Mouse (Mus musculus) gastrocnemius, postnatal 4 days (tissue): ENCODE data around the gene Tigd3. TPM values are rescaled to one million over a fixed set of nuclear protein-coding genes. Genes with fewer than 3 reads are reported as not detected.

Experiments
- DNase-seq, 2 experiments: peaks; one replicate each; pipeline ENCODE4 v3.0.0; 2021 to 2022; ENCODE audit warnings: low spot score in 2 of 2, mixed read lengths in 2 of 2
- total RNA-seq, 2 experiments: library from RNA; stranded (reverse); gene quantifications; 2 replicates each; pipeline ENCODE4 v1.2.3; 2021

The Tigd3 gene
- total RNA-seq, 2 experiments from 2014 or later, result 1.5 to 2.6 TPM

DNA sequence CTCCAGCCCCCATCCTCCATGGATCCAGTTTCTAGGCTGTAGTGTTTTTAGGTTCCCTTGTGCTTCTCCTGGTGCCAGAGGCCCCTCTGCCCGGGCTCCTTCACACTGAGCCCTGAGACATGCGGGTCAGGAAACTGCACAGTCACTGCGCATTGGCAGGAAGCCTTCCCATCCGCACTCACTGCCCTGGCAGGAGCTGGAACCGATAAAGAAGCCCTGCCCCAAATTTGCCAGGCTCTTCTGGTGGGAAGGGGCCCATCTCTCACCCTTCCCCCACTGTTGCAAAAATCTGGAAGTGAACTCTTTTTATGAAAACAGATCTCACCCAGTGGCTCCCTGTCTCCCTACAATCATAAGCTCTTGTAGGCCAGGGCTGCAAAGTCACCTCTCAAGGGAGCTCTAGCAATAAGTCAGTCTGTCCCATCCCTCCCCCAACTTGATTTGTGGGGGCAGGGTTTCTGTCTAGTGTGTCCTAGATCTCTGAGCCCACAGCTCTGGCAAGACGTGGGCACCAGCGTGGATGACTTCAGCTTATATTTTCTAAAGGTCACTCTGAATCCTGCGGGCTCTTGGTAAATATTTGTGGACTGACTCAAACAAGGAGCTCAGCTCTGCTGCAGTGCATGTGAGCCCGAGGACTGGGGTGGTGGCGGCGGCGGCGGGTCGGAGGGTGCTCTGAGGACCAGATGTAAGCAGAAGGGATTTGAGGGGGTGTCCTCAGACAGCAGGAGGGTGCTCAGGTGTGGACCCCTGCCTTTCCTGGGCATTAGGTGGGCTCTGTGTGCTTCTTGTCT, 45.7 kb downstream of the Tigd3 start:
- no peak for DNase-seq

GRCm38 (mm10) chr19:5847306-5847796, 46.6 kb downstream of the Tigd3 start:
- DNase-seq, result no peak

DNA sequence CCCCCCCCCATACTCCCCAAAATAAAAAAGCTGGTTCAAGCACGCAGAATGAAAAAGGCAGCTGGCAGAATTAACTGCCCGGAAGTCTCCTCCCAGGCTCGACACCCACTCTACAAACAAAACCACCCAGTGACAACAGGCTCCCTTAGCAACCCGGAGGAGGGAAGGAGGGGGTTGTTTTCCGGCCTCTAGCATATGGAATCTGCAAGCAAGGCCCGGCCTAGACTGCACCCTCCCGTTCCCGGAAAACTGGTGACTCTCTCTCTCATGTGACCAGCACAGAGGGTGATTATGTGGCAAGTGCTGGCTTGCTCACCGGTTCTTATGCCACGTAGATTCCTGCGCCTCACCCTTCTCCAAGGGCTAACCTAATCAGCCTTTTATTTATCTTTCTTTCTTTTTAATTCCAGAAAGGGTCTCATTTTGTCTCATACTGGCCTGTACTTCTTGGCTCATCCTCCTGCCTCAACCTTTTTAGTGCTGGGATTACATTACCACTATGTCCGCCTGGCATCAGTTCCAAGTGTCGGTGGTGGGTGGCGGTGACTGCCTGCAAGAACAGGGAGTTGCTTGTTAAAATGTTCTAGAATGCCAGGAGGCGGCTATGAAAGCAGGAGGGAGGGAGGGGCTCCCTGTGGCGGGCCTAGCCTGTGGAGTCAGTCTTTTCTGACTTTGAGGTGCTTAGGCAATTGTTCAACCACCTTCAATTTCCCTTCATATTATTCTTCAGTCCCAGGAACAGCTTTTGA, 47.2 kb downstream of the Tigd3 start:
- DNase-seq, result peak; percentile 57 to 82

DNA sequence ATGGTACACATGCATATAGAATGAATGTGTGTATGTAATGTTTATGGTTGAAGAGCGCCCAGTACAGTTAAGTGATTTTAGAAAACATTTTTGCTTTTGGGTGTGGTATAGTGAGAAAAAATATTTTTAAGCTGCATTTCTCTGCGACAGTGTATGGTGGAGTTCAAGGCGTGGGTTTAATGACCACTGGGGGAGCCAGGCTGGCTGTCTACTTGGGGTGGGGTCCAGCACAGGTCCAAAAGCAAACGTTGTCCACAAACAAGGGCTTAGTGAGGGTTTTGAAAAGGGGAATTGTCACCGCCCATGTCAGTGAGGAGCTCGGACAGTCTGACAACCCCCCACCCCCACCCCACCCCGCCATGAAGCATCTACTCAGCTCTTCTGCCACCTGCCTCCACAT, 47.8 kb downstream of the Tigd3 start:
- peak in 1 of 2 experiments; percentile 53 for DNase-seq

DNA sequence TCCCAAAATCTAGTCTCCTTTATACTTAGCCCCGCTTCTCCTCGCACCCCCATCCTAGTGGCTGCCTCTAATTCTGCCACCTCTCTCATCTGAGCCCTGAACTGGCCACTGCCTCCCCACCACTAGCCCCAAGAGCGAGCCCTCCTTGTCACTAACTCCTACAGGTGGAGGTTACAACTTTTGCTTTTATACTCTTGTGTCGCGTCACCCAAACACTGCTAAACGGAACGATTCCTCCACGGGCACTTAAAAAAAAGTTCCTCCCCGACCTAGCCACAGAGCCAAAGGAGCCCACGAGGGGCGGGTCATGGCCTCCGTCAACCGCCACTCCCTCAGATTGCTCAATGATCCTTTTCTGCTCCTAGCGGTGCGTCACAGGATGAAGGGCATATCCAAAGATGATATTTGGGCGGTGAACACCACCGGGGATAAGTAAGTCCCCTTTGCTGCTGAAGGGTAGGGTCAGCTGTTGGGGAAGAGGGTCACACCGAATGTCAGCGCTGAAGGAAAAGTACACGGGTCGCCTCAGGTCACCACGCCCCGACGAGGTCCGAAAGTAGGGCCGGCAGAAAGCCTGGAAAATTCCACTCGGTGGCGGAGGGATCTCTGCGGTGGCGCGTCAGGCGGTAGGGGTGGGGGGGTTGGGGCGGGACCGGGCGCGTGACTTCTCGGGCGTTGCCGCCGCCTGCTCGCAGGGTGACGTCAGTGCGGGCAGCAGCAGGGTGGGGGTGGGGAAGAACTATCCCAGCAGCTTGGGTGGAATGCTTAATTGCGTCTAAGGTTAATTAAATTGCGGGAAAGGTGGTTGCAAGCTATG, 48.4 kb downstream of the Tigd3 start:
- DNase-seq, result peak; percentile 94 to 97

DNA sequence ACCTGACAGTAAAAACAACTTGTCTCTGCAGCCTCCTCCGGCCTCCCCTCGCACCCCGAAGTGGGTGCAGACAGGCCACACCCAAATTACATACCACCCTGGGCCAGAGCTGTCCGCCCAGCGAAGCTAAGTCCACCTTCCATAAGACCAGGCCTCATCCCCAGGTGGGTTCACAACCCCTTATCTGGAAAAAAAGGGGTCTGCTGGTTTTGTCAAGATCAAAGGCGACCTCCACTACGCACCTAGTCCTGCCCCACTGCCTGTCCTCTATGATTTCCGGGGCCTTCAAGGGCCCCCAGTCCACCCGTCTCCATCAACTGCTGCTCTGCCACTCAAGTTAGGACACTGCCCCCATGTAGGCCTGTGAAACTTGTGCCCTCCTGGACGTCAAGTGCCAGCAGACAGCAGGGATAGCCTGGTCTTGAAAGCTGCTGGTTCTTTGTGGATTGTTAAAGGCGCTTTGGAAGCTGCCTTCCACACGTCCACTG, 49.1 kb downstream of the Tigd3 start:
- no peak for DNase-seq

GRCm38 (mm10) chr19:5843781-5844691, 49.9 kb downstream of the Tigd3 start:
- DNase-seq, result no peak

GRCm38 (mm10) chr19:5842785-5843730, 50.9 kb downstream of the Tigd3 start:
- DNase-seq, result no peak

- DNase-seq, result no peak
Measured at GRCm38 (mm10) chr19:5841999-5842784, 51.8 kb downstream of the Tigd3 start.

- DNase-seq, result no peak
Measured at GRCm38 (mm10) chr19:5841389-5841946, 52.5 kb downstream of the Tigd3 start.

Other genes with a start within 250 kb of the Tigd3 start
- 10 to 100 TPM; 47.7 to 52.2 TPM for gene Sipa1, start 230.4 kb downstream of the Tigd3 start, total RNA-seq
- 10 to 100 TPM; 29.7 to 30.2 TPM for gene Map3k11, start 205.4 kb downstream of the Tigd3 start, total RNA-seq
- gene Pcnx3, start 205.2 kb downstream of the Tigd3 start, total RNA-seq, result 10 to 100 TPM; 37.1 to 40.5 TPM
- not detected for gene Kcnk7, start 189.8 kb downstream of the Tigd3 start, total RNA-seq
- gene Ehbp1l1, start 167.8 kb downstream of the Tigd3 start, total RNA-seq, result 100 to 1,000 TPM; 250 to 260 TPM
- 10 to 100 TPM; 58.8 to 59.1 TPM for gene Fam89b, start 164.5 kb downstream of the Tigd3 start, total RNA-seq
- gene Ltbp3, start 153.2 kb downstream of the Tigd3 start, total RNA-seq, result 100 to 1,000 TPM; 116 to 137 TPM
- 10 to 100 TPM; 71.7 to 75.6 TPM for gene Scyl1, start 122.7 kb downstream of the Tigd3 start, total RNA-seq
- 10 to 100 TPM; 16.2 to 16.7 TPM for gene Frmd8, start 18.9 kb downstream of the Tigd3 start, total RNA-seq
- 1 to 10 TPM; 3.7 to 3.8 TPM for gene Slc25a45, start 16.3 kb downstream of the Tigd3 start, total RNA-seq
- gene Dpf2, start 18.9 kb upstream of the Tigd3 start, total RNA-seq, result 100 to 1,000 TPM in 1 of 2 experiments, 10 to 100 TPM in 1; 97.8 to 121 TPM
- 10 to 100 TPM; 23.1 to 27.4 TPM for gene Cdc42ep2, start 30.7 kb upstream of the Tigd3 start, total RNA-seq
- gene Pola2, start 70.1 kb upstream of the Tigd3 start, total RNA-seq, result 10 to 100 TPM; 24.6 to 28.6 TPM
- gene Slc22a20, start 92.0 kb upstream of the Tigd3 start, total RNA-seq, result not detected
- gene Capn1, start 121.7 kb upstream of the Tigd3 start, total RNA-seq, result 10 to 100 TPM; 70.9 to 79.6 TPM
- 10 to 100 TPM; 28.9 to 30.7 TPM for gene Syvn1, start 152.4 kb upstream of the Tigd3 start, total RNA-seq
- 10 to 100 TPM; 45.0 to 46.2 TPM for gene Mrpl49, start 163.6 kb upstream of the Tigd3 start, total RNA-seq
- 1,000 to 10,000 TPM in 1 of 2 experiments, 100 to 1,000 TPM in 1; 949 to 1,029 TPM for gene Fau, start 163.7 kb upstream of the Tigd3 start, total RNA-seq
- gene Znhit2, start 167.0 kb upstream of the Tigd3 start, total RNA-seq, result 10 to 100 TPM; 13.2 to 13.4 TPM
- gene Tm7sf2, start 174.2 kb upstream of the Tigd3 start, total RNA-seq, result 10 to 100 TPM in 1 of 2 experiments, 1 to 10 TPM in 1; 9.9 to 14.7 TPM
- 10 to 100 TPM; 35.4 to 37.7 TPM for gene Vps51, start 183.1 kb upstream of the Tigd3 start, total RNA-seq
- not detected for gene Tmem262, start 185.9 kb upstream of the Tigd3 start, total RNA-seq
- under 1 TPM in 1 of 2 experiments, not detected in 1; 0.52 TPM for gene Gm28374, start 188.1 kb upstream of the Tigd3 start, total RNA-seq
- 10 to 100 TPM; 28.5 to 34.6 TPM for gene Zfpl1, start 190.8 kb upstream of the Tigd3 start, total RNA-seq
- 1 to 10 TPM; 7.7 to 8.1 TPM for gene Cdca5, start 190.8 kb upstream of the Tigd3 start, total RNA-seq
- gene AC131692.1, start 200.3 kb upstream of the Tigd3 start, total RNA-seq, result under 1 TPM in 1 of 2 experiments, not detected in 1; 0.54 TPM
- gene Naaladl1, start 211.6 kb upstream of the Tigd3 start, total RNA-seq, result under 1 TPM; 0.27 to 0.44 TPM
- gene Sac3d1, start 224.5 kb upstream of the Tigd3 start, total RNA-seq, result 10 to 100 TPM; 14.8 to 16.2 TPM
- gene Snx15, start 234.2 kb upstream of the Tigd3 start, total RNA-seq, result 10 to 100 TPM; 16.2 to 17.1 TPM
- under 1 TPM; 0.26 to 0.42 TPM for gene Batf2, start 246.8 kb upstream of the Tigd3 start, total RNA-seq
- gene Arl2, start 247.4 kb upstream of the Tigd3 start, total RNA-seq, result 10 to 100 TPM; 60.2 to 61.7 TPM